1 mouse cellular context compared by ENCODE assay signal in the genomic region with DNA sequence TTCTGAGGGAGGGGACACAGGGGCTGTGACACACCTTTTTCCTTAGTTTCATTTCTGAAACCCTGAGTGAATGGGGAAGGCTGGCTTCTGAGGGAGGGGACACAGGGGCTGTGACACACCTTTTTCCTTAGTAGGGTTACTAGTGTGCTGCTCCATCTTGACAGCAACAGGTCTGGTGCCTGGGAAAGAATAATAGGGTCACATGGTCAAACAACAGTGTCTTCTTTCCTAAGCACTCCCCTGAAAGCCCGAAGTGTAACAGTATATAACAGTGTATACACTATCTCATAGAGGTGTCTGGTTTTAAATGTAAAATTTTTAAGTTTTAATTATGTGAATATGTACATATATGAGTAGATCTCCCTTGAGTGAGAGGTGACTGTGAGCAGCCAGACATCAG.
TF ChIP-seq lines count a peak whose summit lies in the region.

No protein-coding gene starts in this region.

TF ChIP-seq in myocyte, 11 proteins besides CTCF, POLR2A, EP300 and RAD21:
- peak; percentile 6 for TF ChIP-seq USF1 (IDR thresholded peaks at IDR 0.05; ENCODE audit: low read depth)
